Mouse (Mus musculus): ENCODE measurements around the gene Pdcd1lg2. TPM values are rescaled to one million over a fixed set of nuclear protein-coding genes. Genes with fewer than 3 reads are reported as not detected.
"Not testable (repeated sequence)": the region's sequence is repeated elsewhere in the genome, so short reads cannot be mapped to it uniquely, and the experiment has no call there.

The Pdcd1lg2 gene
- polyA plus RNA-seq, 1 experiment from 2014 or later = not detected

GRCm38 (mm10) chr19:29406042-29407017 is 4.4 kb upstream of the Pdcd1lg2 start:
- Histone ChIP-seq H3K4me1 (ENCODE audit: control insufficient read depth, insufficient read depth, low read length) (no peaks in the 10 kb centered on the region), H3K36me3 (ENCODE audit: control insufficient read depth, insufficient read depth, low read length) (no peaks in the 10 kb centered on the region), H3K27ac (ENCODE audit: low read length) (no peak overlapping the region), H3K9ac (ENCODE audit: low read depth, low read length) (no peak overlapping the region), H3K27me3 (ENCODE audit: control insufficient read depth, insufficient read depth, low read depth, low read length) (no peaks in the 10 kb centered on the region), H3K4me3 (ENCODE audit: low read depth, low read length) (no peak overlapping the region), H3K4me2 (ENCODE audit: low read length) (no peak overlapping the region), H3K9me3 (replicated peaks; ENCODE audit: control insufficient read depth, low read length, poor library complexity, severe bottlenecking) (no peaks in the 10 kb centered on the region)
- WGBS = 87% methylated on average over 18 of the region's 18 CpGs
- no peak for ATAC-seq

- H3K9me3 ChIP-seq (replicated peaks; ENCODE audit: control insufficient read depth, low read length, poor library complexity, severe bottlenecking) = no peaks in the 10 kb centered on the region
- H3K4me2 ChIP-seq (ENCODE audit: low read length) = no peak overlapping the region
- H3K36me3 ChIP-seq (ENCODE audit: control insufficient read depth, insufficient read depth, low read length) = no peaks in the 10 kb centered on the region
- no peaks in the 10 kb centered on the region for H3K27me3 ChIP-seq (ENCODE audit: control insufficient read depth, insufficient read depth, low read depth, low read length)
- no peak for ATAC-seq
- no peaks in the 10 kb centered on the region for H3K4me1 ChIP-seq (ENCODE audit: control insufficient read depth, insufficient read depth, low read length)
- WGBS = 79% methylated on average over 6 of the region's 6 CpGs
- H3K27ac ChIP-seq (ENCODE audit: low read length) = no peak overlapping the region
- H3K9ac ChIP-seq (ENCODE audit: low read depth, low read length) = no peak overlapping the region
- H3K4me3 ChIP-seq (ENCODE audit: low read depth, low read length) = no peak overlapping the region
These were observed 2.0 kb downstream of the Pdcd1lg2 start for GRCm38 (mm10) chr19:29412476-29413420.

GRCm38 (mm10) chr19:29414513-29414912 is 3.8 kb downstream of the Pdcd1lg2 start:
- ATAC-seq = no peak
- WGBS = 86% methylated on average over 3 of the region's 3 CpGs
- no peak overlapping the region for H3K9ac ChIP-seq (ENCODE audit: low read depth, low read length)

DNA sequence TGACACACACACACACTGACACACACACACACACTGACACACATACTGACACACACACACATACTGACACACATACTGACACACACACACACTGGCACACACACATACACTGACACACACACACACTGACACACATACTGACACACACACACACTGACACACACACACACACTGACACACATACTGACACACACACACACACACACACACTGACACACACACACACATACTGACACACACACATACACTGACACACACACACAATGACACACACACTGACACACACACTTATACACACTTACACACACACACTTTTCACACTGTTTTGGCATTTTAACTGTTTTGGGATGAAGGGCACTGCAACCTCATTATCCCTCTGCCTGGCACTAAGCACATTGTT is 4.2 kb downstream of the Pdcd1lg2 start:
- H3K4me2 ChIP-seq (ENCODE audit: low read length); H3K27me3 ChIP-seq (ENCODE audit: control insufficient read depth, insufficient read depth, low read depth, low read length); H3K9ac ChIP-seq (ENCODE audit: low read depth, low read length); H3K27ac ChIP-seq (ENCODE audit: low read length); H3K9me3 ChIP-seq (replicated peaks; ENCODE audit: control insufficient read depth, low read length, poor library complexity, severe bottlenecking); H3K4me3 ChIP-seq (ENCODE audit: low read depth, low read length); ATAC-seq; H3K4me1 ChIP-seq (ENCODE audit: control insufficient read depth, insufficient read depth, low read length); H3K36me3 ChIP-seq (ENCODE audit: control insufficient read depth, insufficient read depth, low read length): not testable (repeated sequence)

More at GRCm38 (mm10) chr19:29414513-29414912, 3.8 kb downstream of the Pdcd1lg2 start:
- no peaks in the 10 kb centered on the region for H3K36me3 ChIP-seq (ENCODE audit: control insufficient read depth, insufficient read depth, low read length)
- no peak overlapping the region for H3K4me3 ChIP-seq (ENCODE audit: low read depth, low read length)
- H3K27ac ChIP-seq (ENCODE audit: low read length) = no peak overlapping the region
- no peaks in the 10 kb centered on the region for H3K4me1 ChIP-seq (ENCODE audit: control insufficient read depth, insufficient read depth, low read length)
- no peaks in the 10 kb centered on the region for H3K27me3 ChIP-seq (ENCODE audit: control insufficient read depth, insufficient read depth, low read depth, low read length)
- no peaks in the 10 kb centered on the region for H3K9me3 ChIP-seq (replicated peaks; ENCODE audit: control insufficient read depth, low read length, poor library complexity, severe bottlenecking)
- no peak overlapping the region for H3K4me2 ChIP-seq (ENCODE audit: low read length)

GRCm38 (mm10) chr19:29416393-29416902 is 5.7 kb downstream of the Pdcd1lg2 start:
- no peak overlapping the region for H3K9ac ChIP-seq (ENCODE audit: low read depth, low read length)
- no peak for ATAC-seq
- H3K4me3 ChIP-seq (ENCODE audit: low read depth, low read length) = no peak overlapping the region
- no peak overlapping the region for H3K27ac ChIP-seq (ENCODE audit: low read length)
- no peaks in the 10 kb centered on the region for H3K4me1 ChIP-seq (ENCODE audit: control insufficient read depth, insufficient read depth, low read length)
- no peak overlapping the region for H3K4me2 ChIP-seq (ENCODE audit: low read length)
- H3K27me3 ChIP-seq (ENCODE audit: control insufficient read depth, insufficient read depth, low read depth, low read length) = no peaks in the 10 kb centered on the region
- no peaks in the 10 kb centered on the region for H3K9me3 ChIP-seq (replicated peaks; ENCODE audit: control insufficient read depth, low read length, poor library complexity, severe bottlenecking)
- 84% methylated on average over 3 of the region's 3 CpGs for WGBS
- H3K36me3 ChIP-seq (ENCODE audit: control insufficient read depth, insufficient read depth, low read length) = no peaks in the 10 kb centered on the region

GRCm38 (mm10) chr19:29417188-29417587 is 6.5 kb downstream of the Pdcd1lg2 start:
- no peak overlapping the region for H3K4me2 ChIP-seq (ENCODE audit: low read length)
- H3K9ac ChIP-seq (ENCODE audit: low read depth, low read length) = no peak overlapping the region
- no peaks in the 10 kb centered on the region for H3K27me3 ChIP-seq (ENCODE audit: control insufficient read depth, insufficient read depth, low read depth, low read length)
- H3K36me3 ChIP-seq (ENCODE audit: control insufficient read depth, insufficient read depth, low read length) = no peaks in the 10 kb centered on the region
- no peak for ATAC-seq
- no peak overlapping the region for H3K4me3 ChIP-seq (ENCODE audit: low read depth, low read length)
- no peaks in the 10 kb centered on the region for H3K4me1 ChIP-seq (ENCODE audit: control insufficient read depth, insufficient read depth, low read length)
- no peak overlapping the region for H3K27ac ChIP-seq (ENCODE audit: low read length)
- 68% methylated on average over 2 of the region's 2 CpGs for WGBS
- H3K9me3 ChIP-seq (replicated peaks; ENCODE audit: control insufficient read depth, low read length, poor library complexity, severe bottlenecking) = no peaks in the 10 kb centered on the region

GRCm38 (mm10) chr19:29417894-29418293 is 7.2 kb downstream of the Pdcd1lg2 start:
- Histone ChIP-seq H3K4me1 (ENCODE audit: control insufficient read depth, insufficient read depth, low read length) (no peaks in the 10 kb centered on the region), H3K4me3 (ENCODE audit: low read depth, low read length) (no peak overlapping the region), H3K27ac (ENCODE audit: low read length) (no peak overlapping the region), H3K4me2 (ENCODE audit: low read length) (no peak overlapping the region), H3K9ac (ENCODE audit: low read depth, low read length) (no peak overlapping the region), H3K9me3 (replicated peaks; ENCODE audit: control insufficient read depth, low read length, poor library complexity, severe bottlenecking) (no peaks in the 10 kb centered on the region), H3K36me3 (ENCODE audit: control insufficient read depth, insufficient read depth, low read length) (no peaks in the 10 kb centered on the region), H3K27me3 (ENCODE audit: control insufficient read depth, insufficient read depth, low read depth, low read length) (no peaks in the 10 kb centered on the region)
- 84% methylated on average over 2 of the region's 2 CpGs for WGBS
- no peak for ATAC-seq

DNA sequence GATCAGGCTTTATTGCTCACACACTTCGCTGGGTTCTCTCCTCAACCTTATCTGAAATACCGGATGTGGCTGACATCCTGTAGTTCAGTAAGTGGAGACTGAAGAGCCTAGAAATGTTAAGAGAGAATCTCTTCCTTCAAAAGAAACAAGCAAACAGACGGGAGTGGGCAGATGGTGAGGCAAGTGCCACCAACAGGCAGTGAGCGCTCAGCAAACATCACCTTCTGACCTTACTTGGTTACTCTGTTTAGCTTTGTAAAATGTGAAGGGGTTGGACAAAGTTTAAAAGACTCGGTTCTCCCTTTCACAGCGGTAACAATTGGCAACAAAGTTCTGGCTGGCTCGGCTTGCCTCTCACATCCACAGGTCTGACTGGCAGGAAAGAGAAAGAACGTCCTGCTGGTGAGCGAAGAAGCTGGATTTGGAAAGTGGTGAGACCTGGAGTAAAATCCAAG is 8.0 kb downstream of the Pdcd1lg2 start:
- H3K4me3 ChIP-seq (ENCODE audit: low read depth, low read length) = no peak overlapping the region
- no peak overlapping the region for H3K9ac ChIP-seq (ENCODE audit: low read depth, low read length)
- no peaks in the 10 kb centered on the region for H3K27me3 ChIP-seq (ENCODE audit: control insufficient read depth, insufficient read depth, low read depth, low read length)
- 45% methylated on average over 9 of the region's 9 CpGs for WGBS
- ATAC-seq = no peak
- H3K4me2 ChIP-seq (ENCODE audit: low read length) = no peak overlapping the region
- H3K27ac ChIP-seq (ENCODE audit: low read length) = no peak overlapping the region
- no peaks in the 10 kb centered on the region for H3K36me3 ChIP-seq (ENCODE audit: control insufficient read depth, insufficient read depth, low read length)
- H3K4me1 ChIP-seq (ENCODE audit: control insufficient read depth, insufficient read depth, low read length) = no peaks in the 10 kb centered on the region
- no peaks in the 10 kb centered on the region for H3K9me3 ChIP-seq (replicated peaks; ENCODE audit: control insufficient read depth, low read length, poor library complexity, severe bottlenecking)
